Mouse (Mus musculus) thymus, postnatal 0 days (tissue): ENCODE measurements around the gene Gcn1l1. TPM values are rescaled to one million over a fixed set of nuclear protein-coding genes. Genes with fewer than 3 reads are reported as not detected.
A peak's percentile ranks its signal among the peaks of the same experiment; 100 is the strongest.

ENCODE experiments used
- DNase-seq: peaks from one replicate; pipeline ENCODE4 v3.0.0-alpha.2; 2015; ENCODE audit warnings: low spot score
- microRNA-seq: library from miRNA; unstranded; fragments of <30 nt; microRNA quantifications from one replicate; pipeline ENCODE4, GENCODE M21; 2016; ENCODE audit warnings: borderline number of aligned reads
- polyA plus RNA-seq: library from polyadenylated mRNA; unstranded; fragments of >200 nt; fragmentation: Nextera tagmentation; extraction: Ambion mirVana; gene quantifications from 2 replicates; pipeline ENCODE4 v1.2.1, GENCODE M21; 2015

Gene Gcn1l1
- polyA plus RNA-seq, 1 experiment from 2014 or later: 21.5 TPM

GRCm38 (mm10) chr5:115652681-115653575, 87.9 kb downstream of the Gcn1l1 start:
- DNase-seq: peak; percentile 99

GRCm38 (mm10) chr5:115653776-115654175, 88.7 kb downstream of the Gcn1l1 start:
- no peak for DNase-seq

GRCm38 (mm10) chr5:115656677-115657076, 91.6 kb downstream of the Gcn1l1 start:
- no peak for DNase-seq

- no peak for DNase-seq
Measured at GRCm38 (mm10) chr5:115657234-115657633, 92.2 kb downstream of the Gcn1l1 start.

- DNase-seq: no peak
Measured at GRCm38 (mm10) chr5:115658352-115658751, 93.3 kb downstream of the Gcn1l1 start.

- DNase-seq: no peak
Measured at GRCm38 (mm10) chr5:115662658-115663057, 97.6 kb downstream of the Gcn1l1 start.

- DNase-seq: no peak
Measured at GRCm38 (mm10) chr5:115666366-115667065, 101.5 kb downstream of the Gcn1l1 start.

- no peak for DNase-seq
Measured at GRCm38 (mm10) chr5:115667210-115667609, 102.2 kb downstream of the Gcn1l1 start.

GRCm38 (mm10) chr5:115667894-115668293, 102.8 kb downstream of the Gcn1l1 start:
- DNase-seq: no peak

GRCm38 (mm10) chr5:115668986-115669385, 103.9 kb downstream of the Gcn1l1 start:
- no peak for DNase-seq

GRCm38 (mm10) chr5:115669974-115670373, 104.9 kb downstream of the Gcn1l1 start:
- no peak for DNase-seq

GRCm38 (mm10) chr5:115670406-115670805, 105.4 kb downstream of the Gcn1l1 start:
- no peak for DNase-seq

- DNase-seq: no peak
Measured at GRCm38 (mm10) chr5:115671846-115672245, 106.8 kb downstream of the Gcn1l1 start.

Small RNA genes within 50 kb of the gene (microRNA-seq; reads per million reads assigned to microRNA genes)
- gene Mir7029 (not detected), gene Mir7030 (not detected)

Other genes starting within 250 kb of the Gcn1l1 start
- gene Srsf9, start 238.1 kb upstream of the Gcn1l1 start, polyA plus RNA-seq: 236 and 257 TPM in 2 replicates
- 11.6 and 12.5 TPM in 2 replicates for gene Gatc, start 224.1 kb upstream of the Gcn1l1 start, polyA plus RNA-seq
- 64.6 and 65.2 TPM in 2 replicates for gene Triap1, start 224.0 kb upstream of the Gcn1l1 start, polyA plus RNA-seq
- gene Cox6a1, start 216.3 kb upstream of the Gcn1l1 start, polyA plus RNA-seq: 1,056 and 1,106 TPM in 2 replicates
- gene Msi1, start 135.7 kb upstream of the Gcn1l1 start, polyA plus RNA-seq: 2.2 TPM in 2 replicates
- 0.99 TPM in 2 replicates for gene Pla2g1b, start 99.0 kb upstream of the Gcn1l1 start, polyA plus RNA-seq
- gene Sirt4, start 80.5 kb upstream of the Gcn1l1 start, polyA plus RNA-seq: 17.0 and 17.3 TPM in 2 replicates
- 40.2 and 44.8 TPM in 2 replicates for gene Pxn, start 58.6 kb upstream of the Gcn1l1 start, polyA plus RNA-seq
- gene Rplp0, start 5.8 kb upstream of the Gcn1l1 start, polyA plus RNA-seq: 1,964 and 2,053 TPM in 2 replicates
- 22.1 and 23.3 TPM in 2 replicates for gene Rab35, start 66.7 kb downstream of the Gcn1l1 start, polyA plus RNA-seq
- 16.9 and 19.4 TPM in 2 replicates for gene Bicdl1, start 166.4 kb downstream of the Gcn1l1 start, polyA plus RNA-seq